Mouse (Mus musculus): ENCODE results near the gene Olfr1226. TPM values are rescaled to one million over a fixed set of nuclear protein-coding genes. Genes with fewer than 3 reads are reported as not detected.
"Not testable (repeated sequence)": the region's sequence is repeated elsewhere in the genome, so short reads cannot be mapped to it uniquely, and the experiment has no call there.

Gene Olfr1226
- not detected in 2 replicates for polyA plus RNA-seq (2015; fragmentation: Nextera tagmentation; extraction: Ambion mirVana)

DNA sequence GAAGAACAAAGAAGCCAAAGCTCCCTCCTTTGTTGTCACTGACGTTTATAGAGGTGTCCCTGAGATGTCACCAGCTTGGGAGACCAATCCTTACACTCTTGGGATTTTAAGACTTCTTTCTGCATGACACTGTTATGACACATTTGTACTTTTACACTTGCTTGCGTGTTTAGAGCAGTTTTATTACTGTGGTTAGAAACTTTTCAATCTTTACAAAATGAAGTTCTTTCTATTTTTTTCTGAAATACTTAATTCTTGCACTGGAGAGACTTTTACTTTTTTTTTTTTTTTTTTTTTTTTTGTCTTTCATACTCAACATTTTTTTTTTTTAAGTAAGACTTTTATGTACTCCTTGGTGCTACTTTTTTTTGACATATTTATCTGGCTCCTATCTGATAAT is at the start of gene Olfr1226:
Gene Olfr1226 (minus strand): TSS at position 101 of the 400 bp plus-strand sequence.
- Histone ChIP-seq H3K4me1 (replicated peaks; ENCODE audit: control insufficient read depth, insufficient read depth, low read length) (no peaks in the 10 kb centered on the region), H3K27me3 (replicated peaks; ENCODE audit: control insufficient read depth, insufficient read depth, low read length) (no peaks in the 10 kb centered on the region), H3K27ac (ENCODE audit: low read length) (no peak within 1 kb of the TSS), H3K4me2 (ENCODE audit: low read length) (no peak within 1 kb of the TSS), H3K36me3 (ENCODE audit: control insufficient read depth, insufficient read depth) (no peaks in the 10 kb centered on the region), H3K9me3 (ENCODE audit: control insufficient read depth, low read length) (no peaks in the 10 kb centered on the region), H3K9ac (replicated peaks; ENCODE audit: low read depth, low read length) (no peak within 1 kb of the TSS), H3K4me3 (replicated peaks; ENCODE audit: low read length) (no peak within 1 kb of the TSS)
- no peak for ATAC-seq
- WGBS = 52% methylated on average over 2 of the region's 2 CpGs

DNA sequence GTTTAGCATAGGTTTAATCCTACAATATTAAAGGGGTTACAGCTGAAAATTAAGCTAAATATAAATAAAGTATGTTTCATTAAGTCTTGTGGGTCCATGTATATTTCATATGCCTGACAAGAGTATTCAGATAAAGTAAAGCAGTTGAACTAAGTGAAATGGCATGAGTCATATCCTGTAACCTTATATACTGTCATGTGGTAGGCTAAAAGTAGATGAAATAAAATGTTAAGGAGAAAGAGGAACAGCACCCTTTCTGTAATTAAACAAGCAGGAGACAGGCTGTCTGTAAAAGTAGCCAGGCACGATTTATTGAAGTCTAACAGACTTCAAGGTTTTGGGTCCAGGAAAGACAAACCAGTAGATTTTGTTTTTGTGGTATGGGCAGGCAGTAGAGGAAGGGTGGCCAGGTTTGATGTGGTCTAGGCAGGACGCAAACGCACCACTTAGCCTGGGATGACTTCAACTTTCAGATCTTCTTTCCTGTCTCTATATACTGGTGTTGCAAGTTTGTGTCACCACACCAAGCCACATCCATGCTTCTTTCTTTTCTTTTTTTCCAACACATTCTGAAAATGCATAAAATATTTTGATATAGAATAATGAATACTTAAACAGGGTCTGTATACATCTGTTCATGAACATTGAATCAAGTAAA is 3.4 kb downstream of the Olfr1226 start:
- Histone ChIP-seq H3K9me3 (ENCODE audit: control insufficient read depth, low read length) (no peaks in the 10 kb centered on the region), H3K36me3 (ENCODE audit: control insufficient read depth, insufficient read depth) (no peaks in the 10 kb centered on the region), H3K27me3 (replicated peaks; ENCODE audit: control insufficient read depth, insufficient read depth, low read length) (no peaks in the 10 kb centered on the region), H3K4me2 (ENCODE audit: low read length) (no peak overlapping the region), H3K27ac (ENCODE audit: low read length) (no peak overlapping the region), H3K4me3 (replicated peaks; ENCODE audit: low read length) (no peak overlapping the region), H3K4me1 (replicated peaks; ENCODE audit: control insufficient read depth, insufficient read depth, low read length) (no peaks in the 10 kb centered on the region), H3K9ac (replicated peaks; ENCODE audit: low read depth, low read length) (no peak overlapping the region)
- no peak for ATAC-seq
- WGBS = 91% methylated on average over 3 of the region's 3 CpGs

DNA sequence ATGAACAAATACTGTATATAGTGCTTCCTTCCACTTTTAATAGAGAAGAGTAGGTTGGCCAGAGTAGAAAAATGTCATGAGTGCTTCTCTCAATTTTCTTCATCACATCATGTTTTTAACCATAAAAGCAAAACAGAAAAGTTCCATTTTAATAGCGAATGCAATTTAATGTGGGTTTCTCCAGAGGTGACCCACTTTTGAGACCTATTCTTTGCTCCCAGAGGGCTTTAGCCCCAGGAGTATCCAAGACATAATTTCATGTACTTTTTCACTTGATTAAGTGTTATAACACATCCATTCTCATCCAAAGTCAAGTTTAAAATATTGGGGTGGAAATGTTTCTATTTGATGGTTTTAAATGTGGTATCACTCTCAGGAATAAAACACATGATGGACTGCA is 25.3 kb downstream of the Olfr1226 start, which contains the start of gene Olfr1225:
Gene Olfr1225 (minus strand): TSS at position 101 of the 400 bp plus-strand sequence.
- H3K4me3 ChIP-seq (replicated peaks; ENCODE audit: low read length) = no peak within 1 kb of the TSS
- no peaks in the 10 kb centered on the region for H3K36me3 ChIP-seq (ENCODE audit: control insufficient read depth, insufficient read depth)
- WGBS = 78% methylated on average over 1 of the region's 1 CpGs
- H3K9ac ChIP-seq (replicated peaks; ENCODE audit: low read depth, low read length) = no peak within 1 kb of the TSS
- no peaks in the 10 kb centered on the region for H3K4me1 ChIP-seq (replicated peaks; ENCODE audit: control insufficient read depth, insufficient read depth, low read length)
- no peak for ATAC-seq
- H3K27ac ChIP-seq (ENCODE audit: low read length) = no peak within 1 kb of the TSS
- H3K4me2 ChIP-seq (ENCODE audit: low read length) = no peak within 1 kb of the TSS
- no peaks in the 10 kb centered on the region for H3K27me3 ChIP-seq (replicated peaks; ENCODE audit: control insufficient read depth, insufficient read depth, low read length)
- no peaks in the 10 kb centered on the region for H3K9me3 ChIP-seq (ENCODE audit: control insufficient read depth, low read length)

DNA sequence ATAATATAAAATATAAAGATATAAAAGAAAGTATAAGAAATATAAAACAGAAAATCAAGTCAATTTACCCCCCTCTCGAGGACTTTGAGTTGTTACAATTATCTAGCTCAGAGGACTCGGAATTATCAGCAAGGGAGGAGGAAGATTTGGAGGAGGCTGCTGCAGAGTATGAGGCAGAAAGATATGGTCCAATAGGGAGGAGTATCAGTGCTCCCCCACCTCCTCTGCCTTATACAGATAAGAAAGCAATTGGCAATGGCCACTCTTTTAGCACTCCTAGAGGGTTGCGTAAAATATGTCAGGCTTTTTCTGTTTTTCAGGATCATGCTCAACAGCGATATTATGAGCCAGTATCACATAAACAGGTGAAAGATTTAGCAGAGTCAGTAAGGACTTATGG is 35.1 kb downstream of the Olfr1226 start:
- H3K4me1 ChIP-seq (replicated peaks; ENCODE audit: control insufficient read depth, insufficient read depth, low read length); H3K9me3 ChIP-seq (ENCODE audit: control insufficient read depth, low read length); H3K27me3 ChIP-seq (replicated peaks; ENCODE audit: control insufficient read depth, insufficient read depth, low read length); H3K9ac ChIP-seq (replicated peaks; ENCODE audit: low read depth, low read length); ATAC-seq; H3K27ac ChIP-seq (ENCODE audit: low read length); H3K36me3 ChIP-seq (ENCODE audit: control insufficient read depth, insufficient read depth); H3K4me2 ChIP-seq (ENCODE audit: low read length); H3K4me3 ChIP-seq (replicated peaks; ENCODE audit: low read length): not testable (repeated sequence)
- 93% methylated on average over 4 of the region's 4 CpGs for WGBS

DNA sequence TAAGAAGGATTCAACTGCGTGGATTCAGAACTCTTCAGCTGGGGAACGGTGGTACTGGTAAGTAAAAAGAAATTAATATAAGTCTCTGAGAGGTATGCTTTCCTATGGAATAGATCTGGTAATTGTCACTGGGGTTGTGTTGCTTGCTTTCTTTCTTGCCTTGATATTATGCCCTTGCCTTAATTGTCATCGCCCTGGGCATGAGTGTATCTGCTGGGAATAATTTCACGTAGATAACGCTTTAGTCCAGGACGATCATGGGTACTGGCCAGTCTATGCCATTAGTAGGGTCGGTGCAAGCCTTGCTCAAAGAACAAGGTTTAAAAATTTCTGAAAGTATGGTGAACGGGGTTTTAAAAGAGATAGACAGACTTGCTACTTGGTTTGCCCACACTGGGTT is 35.9 kb downstream of the Olfr1226 start, which contains the start of gene Olfr1224-ps1:
Gene Olfr1224-ps1 (minus strand): TSS at position 101 of the 400 bp plus-strand sequence.
- not testable (repeated sequence) for H3K27me3 ChIP-seq (replicated peaks; ENCODE audit: control insufficient read depth, insufficient read depth, low read length); H3K9ac ChIP-seq (replicated peaks; ENCODE audit: low read depth, low read length); H3K36me3 ChIP-seq (ENCODE audit: control insufficient read depth, insufficient read depth); H3K4me3 ChIP-seq (replicated peaks; ENCODE audit: low read length); H3K4me2 ChIP-seq (ENCODE audit: low read length); H3K4me1 ChIP-seq (replicated peaks; ENCODE audit: control insufficient read depth, insufficient read depth, low read length); H3K9me3 ChIP-seq (ENCODE audit: control insufficient read depth, low read length); ATAC-seq; H3K27ac ChIP-seq (ENCODE audit: low read length)
- WGBS = 93% methylated on average over 8 of the region's 8 CpGs

DNA sequence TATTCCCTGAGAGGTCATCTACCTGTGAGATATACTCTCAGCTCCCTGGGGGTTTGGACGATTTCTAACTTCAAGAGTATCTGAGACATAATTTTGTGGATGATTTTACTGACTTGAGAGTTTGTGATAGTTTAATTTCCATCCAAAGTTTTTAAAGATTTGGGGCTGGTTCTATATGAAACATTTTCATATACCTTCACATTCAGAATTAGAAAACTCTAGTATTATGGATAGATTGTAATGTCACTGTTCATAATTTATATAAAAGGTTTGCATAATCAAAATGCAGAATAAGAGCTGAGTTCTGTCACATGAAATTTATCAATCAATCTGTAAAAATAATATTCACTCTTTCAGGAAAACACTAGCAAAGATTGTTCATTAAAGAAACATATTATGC is 48.4 kb downstream of the Olfr1226 start, which contains the start of gene Olfr1223:
Gene Olfr1223 (minus strand): TSS at position 101 of the 400 bp plus-strand sequence.
- H3K27ac ChIP-seq (ENCODE audit: low read length) = no peak within 1 kb of the TSS
- H3K4me2 ChIP-seq (ENCODE audit: low read length) = no peak within 1 kb of the TSS
- H3K27me3 ChIP-seq (replicated peaks; ENCODE audit: control insufficient read depth, insufficient read depth, low read length) = no peaks in the 10 kb centered on the region
- no peaks in the 10 kb centered on the region for H3K4me1 ChIP-seq (replicated peaks; ENCODE audit: control insufficient read depth, insufficient read depth, low read length)
- no peaks in the 10 kb centered on the region for H3K36me3 ChIP-seq (ENCODE audit: control insufficient read depth, insufficient read depth)
- no peak within 1 kb of the TSS for H3K9ac ChIP-seq (replicated peaks; ENCODE audit: low read depth, low read length)
- no peaks in the 10 kb centered on the region for H3K9me3 ChIP-seq (ENCODE audit: control insufficient read depth, low read length)
- ATAC-seq = no peak
- H3K4me3 ChIP-seq (replicated peaks; ENCODE audit: low read length) = no peak within 1 kb of the TSS
- 77% methylated on average over 1 of the region's 1 CpGs for WGBS

Other genes with a start within 250 kb of the Olfr1226 start
- gene Olfr1212, start 246.1 kb downstream of the Olfr1226 start, polyA plus RNA-seq (2015; fragmentation: Nextera tagmentation; extraction: Ambion mirVana) = not detected in 2 replicates
- not detected in 2 replicates for gene Gm13762, start 219.8 kb downstream of the Olfr1226 start, polyA plus RNA-seq (2015; fragmentation: Nextera tagmentation; extraction: Ambion mirVana)
- not detected in 2 replicates for gene Olfr1214, start 207.4 kb downstream of the Olfr1226 start, polyA plus RNA-seq (2015; fragmentation: Nextera tagmentation; extraction: Ambion mirVana)
- not detected in 2 replicates for gene Olfr1215, start 193.1 kb downstream of the Olfr1226 start, polyA plus RNA-seq (2015; fragmentation: Nextera tagmentation; extraction: Ambion mirVana)
- not detected in 2 replicates for gene Olfr1216, start 181.7 kb downstream of the Olfr1226 start, polyA plus RNA-seq (2015; fragmentation: Nextera tagmentation; extraction: Ambion mirVana)
- not detected in 2 replicates for gene Olfr1217, start 168.0 kb downstream of the Olfr1226 start, polyA plus RNA-seq (2015; fragmentation: Nextera tagmentation; extraction: Ambion mirVana)
- not detected in 2 replicates for gene Olfr1218, start 138.9 kb downstream of the Olfr1226 start, polyA plus RNA-seq (2015; fragmentation: Nextera tagmentation; extraction: Ambion mirVana)
- gene Olfr1219, start 116.5 kb downstream of the Olfr1226 start, polyA plus RNA-seq (2015; fragmentation: Nextera tagmentation; extraction: Ambion mirVana) = not detected in 2 replicates
- gene Olfr1220, start 93.2 kb downstream of the Olfr1226 start, polyA plus RNA-seq (2015; fragmentation: Nextera tagmentation; extraction: Ambion mirVana) = not detected in 2 replicates
- not detected in 2 replicates for gene Olfr1221, start 82.8 kb downstream of the Olfr1226 start, polyA plus RNA-seq (2015; fragmentation: Nextera tagmentation; extraction: Ambion mirVana)
- not detected in 2 replicates for gene Olfr1222, start 67.0 kb downstream of the Olfr1226 start, polyA plus RNA-seq (2015; fragmentation: Nextera tagmentation; extraction: Ambion mirVana)
- not detected in 2 replicates for gene Olfr1223, start 48.5 kb downstream of the Olfr1226 start, polyA plus RNA-seq (2015; fragmentation: Nextera tagmentation; extraction: Ambion mirVana)
- not detected in 2 replicates for gene Olfr1224-ps1, start 36.0 kb downstream of the Olfr1226 start, polyA plus RNA-seq (2015; fragmentation: Nextera tagmentation; extraction: Ambion mirVana)
- gene Olfr1225, start 25.4 kb downstream of the Olfr1226 start, polyA plus RNA-seq (2015; fragmentation: Nextera tagmentation; extraction: Ambion mirVana) = not detected in 2 replicates
- gene Olfr1228, start 54.0 kb upstream of the Olfr1226 start, polyA plus RNA-seq (2015; fragmentation: Nextera tagmentation; extraction: Ambion mirVana) = not detected in 2 replicates
- gene Olfr1229, start 88.0 kb upstream of the Olfr1226 start, polyA plus RNA-seq (2015; fragmentation: Nextera tagmentation; extraction: Ambion mirVana) = not detected in 2 replicates
- gene Olfr1230, start 97.2 kb upstream of the Olfr1226 start, polyA plus RNA-seq (2015; fragmentation: Nextera tagmentation; extraction: Ambion mirVana) = not detected in 2 replicates
- not detected in 2 replicates for gene Olfr1231, start 107.0 kb upstream of the Olfr1226 start, polyA plus RNA-seq (2015; fragmentation: Nextera tagmentation; extraction: Ambion mirVana)
- gene Olfr1232, start 129.6 kb upstream of the Olfr1226 start, polyA plus RNA-seq (2015; fragmentation: Nextera tagmentation; extraction: Ambion mirVana) = not detected in 2 replicates
- not detected in 2 replicates for gene Olfr1233, start 142.3 kb upstream of the Olfr1226 start, polyA plus RNA-seq (2015; fragmentation: Nextera tagmentation; extraction: Ambion mirVana)
- gene Olfr1234, start 164.8 kb upstream of the Olfr1226 start, polyA plus RNA-seq (2015; fragmentation: Nextera tagmentation; extraction: Ambion mirVana) = not detected in 2 replicates
- gene Olfr1238, start 209.6 kb upstream of the Olfr1226 start, polyA plus RNA-seq (2015; fragmentation: Nextera tagmentation; extraction: Ambion mirVana) = not detected in 2 replicates
- gene Olfr1239, start 220.4 kb upstream of the Olfr1226 start, polyA plus RNA-seq (2015; fragmentation: Nextera tagmentation; extraction: Ambion mirVana) = not detected in 2 replicates
- not detected in 2 replicates for gene Olfr1240, start 243.0 kb upstream of the Olfr1226 start, polyA plus RNA-seq (2015; fragmentation: Nextera tagmentation; extraction: Ambion mirVana)

Measured in forebrain, embryonic 16.5 days (tissue).